Mouse (Mus musculus) forebrain, postnatal 0 days (tissue): ENCODE results near the gene Tlk1. TPM values are rescaled to one million over a fixed set of nuclear protein-coding genes. Genes with fewer than 3 reads are reported as not detected.

Experiments used
- ATAC-seq: fragments of 200-750 bp; cut with Nextera tagmentation; 2 replicates; pipeline ENCODE4 v1.8.0; 2017; ENCODE audit warnings: mild to moderate bottlenecking, moderate library complexity
- DNase-seq: peaks from one replicate; pipeline ENCODE4 v3.0.0-alpha.2; 2015
- H3K27ac ChIP-seq: fragments of 300-500 bp; sonication (generic); 2 replicates; pipeline ENCODE4 v1.5.1; 2014; ENCODE audit warnings: low read depth, mild to moderate bottlenecking, antibody characterized with exemption, low read length, moderate library complexity, mixed read lengths
- H3K27me3 ChIP-seq: fragments of 300-500 bp; sonication (generic); 2 replicates; pipeline ENCODE4 v1.6.1; 2014; ENCODE audit warnings: mild to moderate bottlenecking, low read length, mixed read lengths; ENCODE audit not compliant: insufficient read depth
- H3K36me3 ChIP-seq: fragments of 300-500 bp; sonication (generic); 2 replicates; pipeline ENCODE4 v1.6.1; 2014; ENCODE audit warnings: mild to moderate bottlenecking, moderate library complexity; ENCODE audit not compliant: insufficient read depth
- H3K4me1 ChIP-seq: fragments of 300-500 bp; sonication (generic); 2 replicates; pipeline ENCODE4 v1.6.1; 2014; ENCODE audit warnings: antibody characterized with exemption; ENCODE audit not compliant: insufficient read depth
- H3K4me2 ChIP-seq: fragments of 300-500 bp; sonication (generic); 2 replicates; pipeline ENCODE4 v1.6.1; 2014; ENCODE audit warnings: low read depth, mild to moderate bottlenecking, moderate library complexity
- H3K4me3 ChIP-seq: fragments of 300-500 bp; sonication (generic); 2 replicates; pipeline ENCODE4 v1.5.1; 2014; ENCODE audit warnings: low read depth, low read length, mixed read lengths
- H3K9ac ChIP-seq: fragments of 300-500 bp; sonication (generic); 2 replicates; pipeline ENCODE4 v1.6.1; 2014; ENCODE audit warnings: mild to moderate bottlenecking
- H3K9me3 ChIP-seq: fragments of 300-500 bp; sonication (generic); 2 replicates; pipeline ENCODE4 v1.6.1; 2016; ENCODE audit warnings: low read length
- CTCF ChIP-seq: sonication (generic); IDR thresholded peaks from 2 replicates; pipeline ENCODE4 v1.5.1; 2016; ENCODE audit warnings: antibody characterized with exemption, control low read depth, low read depth
- whole genome bisulfite sequencing: fragments of 180-500 bp; shearing (Covaris S2); extraction: QIAGEN DNeasy Blood & Tissue Kit; methylation state at CpG from one replicate; pipeline ENCODE4 v1.1.7; 2014; 5-methylcytosine and 5-hydroxymethylcytosine counted together
- polyA plus RNA-seq: library from polyadenylated mRNA; unstranded; fragments of >200 nt; fragmentation: Nextera tagmentation; extraction: Ambion mirVana; gene quantifications from 2 replicates; pipeline ENCODE4 v1.2.1, GENCODE M21; 2015
- total RNA-seq: library from RNA; depleted of rRNA; stranded (reverse); fragments of >200 nt; gene quantifications from 2 replicates; pipeline ENCODE4 v1.2.3, GENCODE M21; 2014

Gene Tlk1
- total and polyA plus RNA-seq, 2 experiments from 2014 or later: 26.0 to 34.3 TPM

DNA sequence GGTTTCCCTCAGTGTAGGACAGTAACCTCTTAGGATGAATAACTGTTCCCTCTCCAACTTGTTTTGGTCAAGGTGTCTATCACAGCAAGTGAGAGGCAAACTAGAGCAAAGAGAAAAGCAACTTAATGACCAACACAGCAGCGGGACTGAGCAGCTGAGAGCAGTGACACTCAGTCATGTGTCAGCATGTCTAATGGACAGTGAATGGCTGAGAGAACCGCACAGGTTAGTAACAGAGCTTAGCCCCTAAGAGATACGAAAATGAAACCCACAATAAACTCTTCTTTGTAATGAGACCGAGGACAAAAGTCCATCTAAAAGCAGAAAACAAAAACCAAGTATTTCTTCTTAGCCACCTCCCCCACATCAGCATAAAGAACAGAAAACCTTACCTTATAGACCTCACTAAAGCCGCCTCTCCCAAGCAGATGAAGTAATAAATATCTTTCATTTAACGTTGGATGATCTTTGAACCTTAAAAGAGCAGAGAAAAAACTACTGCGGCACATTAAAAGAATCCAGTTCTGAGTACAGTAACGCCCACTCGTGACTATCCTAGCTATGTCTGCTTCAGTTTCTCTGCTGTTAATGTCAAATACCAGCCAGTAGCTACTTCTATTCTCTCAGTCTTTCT is 101.8 kb downstream of the Tlk1 start:
- 91% methylated on average over 9 of the region's 9 CpGs for WGBS
- Histone ChIP-seq H3K4me3 (no peak overlapping the region), H3K27ac (no peak overlapping the region), H3K4me2 (no peak overlapping the region), H3K36me3 (peaks cover 23% of the 10 kb centered on the region), H3K9ac (no peak overlapping the region), H3K9me3 (no peaks in the 10 kb centered on the region), H3K27me3 (no peaks in the 10 kb centered on the region), H3K4me1 (no peaks in the 10 kb centered on the region)
- no peak for TF ChIP-seq CTCF
- DNase-seq (no peak), ATAC-seq (no peak)

DNA sequence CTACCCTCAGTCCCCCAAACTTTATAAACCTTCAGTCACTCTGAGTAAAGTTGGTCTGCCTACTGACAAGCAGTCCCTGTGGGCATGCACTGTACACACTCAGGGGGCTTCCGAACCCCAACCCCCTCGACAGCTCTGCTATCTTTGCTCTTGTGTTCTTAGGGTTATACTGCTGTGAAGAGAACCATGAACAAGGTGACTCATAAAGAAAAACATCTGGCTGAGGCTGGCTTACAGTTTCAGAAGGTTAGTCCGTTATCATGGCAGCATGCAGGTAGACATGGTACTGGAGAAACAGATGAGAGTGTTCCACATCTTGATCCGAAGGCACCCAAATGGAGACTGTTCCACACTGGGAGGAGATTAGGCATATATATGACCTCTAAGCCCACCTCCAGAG is 114.7 kb downstream of the Tlk1 start:
- no peak overlapping the region for H3K27ac ChIP-seq
- no peaks in the 10 kb centered on the region for H3K27me3 ChIP-seq
- DNase-seq: no peak
- H3K4me3 ChIP-seq: no peak overlapping the region
- no peak overlapping the region for H3K4me2 ChIP-seq
- H3K9ac ChIP-seq: no peak overlapping the region
- no peaks in the 10 kb centered on the region for H3K9me3 ChIP-seq
- H3K4me1 ChIP-seq: no peaks in the 10 kb centered on the region
- TF ChIP-seq CTCF: no peak
- no peak for ATAC-seq
- WGBS: 95% methylated on average over 4 of the region's 4 CpGs
- peaks cover 34% of the 10 kb centered on the region for H3K36me3 ChIP-seq

- DNase-seq: no peak
- Histone ChIP-seq H3K4me3 (no peak overlapping the region), H3K4me1 (no peaks in the 10 kb centered on the region), H3K4me2 (no peak overlapping the region), H3K9ac (no peak overlapping the region), H3K27ac (no peak overlapping the region), H3K27me3 (no peaks in the 10 kb centered on the region), H3K36me3 (peaks cover 28% of the 10 kb centered on the region), H3K9me3 (no peaks in the 10 kb centered on the region)
- no peak for TF ChIP-seq CTCF
- 95% methylated on average over 7 of the region's 7 CpGs for whole genome bisulfite sequencing
- ATAC-seq: no peak
Measured at GRCm38 (mm10) chr2:70710236-70710635, 115.3 kb downstream of the Tlk1 start.

DNA sequence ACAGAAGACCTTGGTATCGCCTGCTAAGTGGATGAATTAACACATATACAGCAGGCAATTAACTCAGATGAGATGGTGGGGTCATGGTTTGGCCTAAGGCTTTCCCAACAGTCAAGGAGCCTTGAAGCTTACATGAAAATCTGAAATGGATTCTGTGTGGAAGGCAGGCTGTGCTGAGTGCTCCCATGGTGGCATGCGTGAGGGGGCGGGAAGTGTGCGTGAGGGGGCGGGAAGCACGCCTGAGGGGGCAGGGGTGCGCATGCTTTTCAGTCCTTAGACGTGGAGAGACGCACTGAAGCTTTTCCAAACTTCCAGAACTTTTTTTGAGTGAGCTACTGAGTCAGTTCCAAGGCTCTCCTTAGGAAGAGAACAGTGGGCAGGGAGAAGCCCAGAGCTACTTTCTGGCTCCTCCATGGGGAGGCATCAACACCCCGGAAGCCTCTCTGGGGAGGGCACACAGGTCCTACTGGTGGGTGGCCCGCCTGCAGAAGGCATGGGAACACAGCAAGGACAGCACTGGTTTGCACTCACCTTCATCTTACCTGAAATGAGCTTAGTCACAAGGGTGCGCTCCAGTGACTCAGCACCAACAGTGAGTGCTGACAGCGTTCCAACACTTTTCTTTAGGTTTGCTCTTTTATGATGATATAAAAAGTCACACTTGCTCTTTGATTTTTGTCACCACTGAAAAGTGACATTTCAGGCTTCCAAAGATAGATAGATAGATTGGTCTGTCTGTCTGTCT is 116.4 kb downstream of the Tlk1 start:
- TF ChIP-seq CTCF: no peak
- no peaks in the 10 kb centered on the region for H3K27me3 ChIP-seq
- no peaks in the 10 kb centered on the region for H3K9me3 ChIP-seq
- H3K36me3 ChIP-seq: peaks cover 23% of the 10 kb centered on the region
- ATAC-seq: no peak
- no peak for DNase-seq
- no peak overlapping the region for H3K4me2 ChIP-seq
- 81% methylated on average over 13 of the region's 13 CpGs for WGBS
- H3K9ac ChIP-seq: no peak overlapping the region
- no peak overlapping the region for H3K27ac ChIP-seq
- no peaks in the 10 kb centered on the region for H3K4me1 ChIP-seq
- H3K4me3 ChIP-seq: no peak overlapping the region

DNA sequence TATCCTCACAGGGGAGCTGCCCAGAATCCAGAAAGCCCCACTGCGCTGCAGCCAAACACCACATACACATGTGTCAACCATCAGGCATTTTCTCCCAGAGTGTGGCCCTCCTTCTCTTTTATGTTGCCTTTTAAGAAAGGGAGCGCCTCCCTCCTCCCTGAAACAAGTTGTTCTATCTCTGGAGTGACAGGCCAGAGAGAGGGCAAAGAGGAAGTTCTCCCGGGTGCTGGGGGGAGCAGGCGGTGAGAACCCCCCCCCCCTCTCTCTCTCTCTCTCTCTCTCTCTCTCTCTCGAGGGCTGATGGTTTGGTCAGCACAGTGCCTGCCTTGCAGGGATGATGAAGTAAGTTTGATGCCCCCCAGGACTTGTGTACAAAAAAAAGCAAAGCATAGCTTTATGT is 123.1 kb downstream of the Tlk1 start:
- WGBS: 49% methylated on average over 5 of the region's 5 CpGs
- TF ChIP-seq CTCF: no peak
- no peaks in the 10 kb centered on the region for H3K27me3 ChIP-seq

GRCm38 (mm10) chr2:70701571-70701970 is 124.0 kb downstream of the Tlk1 start:
- H3K4me3 ChIP-seq: no peak overlapping the region
- no peaks in the 10 kb centered on the region for H3K4me1 ChIP-seq
- no peak for TF ChIP-seq CTCF
- H3K9ac ChIP-seq: no peak overlapping the region
- H3K27me3 ChIP-seq: no peaks in the 10 kb centered on the region
- H3K36me3 ChIP-seq: no peaks in the 10 kb centered on the region
- ATAC-seq (no peak), DNase-seq (no peak)
- no peaks in the 10 kb centered on the region for H3K9me3 ChIP-seq
- H3K4me2 ChIP-seq: no peak overlapping the region
- WGBS: 61% methylated on average over 9 of the region's 9 CpGs
- H3K27ac ChIP-seq: no peak overlapping the region

More for the DNA sequence above, 123.1 kb downstream of the Tlk1 start:
- no peaks in the 10 kb centered on the region for H3K4me1 ChIP-seq
- no peak overlapping the region for H3K4me2 ChIP-seq
- H3K4me3 ChIP-seq: no peak overlapping the region
- ATAC-seq (no peak), DNase-seq (no peak)
- H3K9ac ChIP-seq: no peak overlapping the region
- H3K36me3 ChIP-seq: no peaks in the 10 kb centered on the region
- H3K9me3 ChIP-seq: no peaks in the 10 kb centered on the region
- no peak overlapping the region for H3K27ac ChIP-seq

DNA sequence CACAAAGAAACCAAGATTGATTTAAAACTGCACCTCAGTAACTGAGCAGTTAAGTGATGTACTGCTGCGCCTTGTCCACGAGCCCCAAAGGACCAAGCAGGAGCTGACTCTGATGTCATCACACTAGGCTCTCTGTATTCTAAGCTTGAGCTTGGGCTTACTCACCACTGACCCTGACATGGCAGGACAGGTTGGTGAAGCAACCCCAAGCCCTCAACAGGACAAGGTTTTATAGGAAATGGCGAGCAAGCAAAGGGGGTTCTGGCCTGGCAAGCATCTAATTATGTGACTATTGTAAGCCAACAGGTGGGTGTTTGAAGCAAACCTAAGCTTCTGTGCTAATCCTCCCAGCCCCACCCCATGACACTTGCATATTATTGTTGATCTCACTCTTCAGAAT is 124.7 kb downstream of the Tlk1 start:
- H3K36me3 ChIP-seq: no peaks in the 10 kb centered on the region
- DNase-seq (no peak), ATAC-seq (no peak)
- WGBS: 91% methylated on average over 3 of the region's 3 CpGs
- H3K9me3 ChIP-seq: no peaks in the 10 kb centered on the region
- H3K4me1 ChIP-seq: no peaks in the 10 kb centered on the region
- H3K27ac ChIP-seq: no peak overlapping the region
- no peaks in the 10 kb centered on the region for H3K27me3 ChIP-seq
- H3K4me3 ChIP-seq: no peak overlapping the region
- H3K4me2 ChIP-seq: no peak overlapping the region
- no peak overlapping the region for H3K9ac ChIP-seq
- no peak for TF ChIP-seq CTCF
